Mouse (Mus musculus) midbrain, embryonic 13.5 days (tissue): ENCODE data around the gene Zcchc17. TPM values are rescaled to one million over a fixed set of nuclear protein-coding genes. Genes with fewer than 3 reads are reported as not detected.

ENCODE experiments used
- polyA plus RNA-seq: library from polyadenylated mRNA; unstranded; fragments of >200 nt; fragmentation: Nextera tagmentation; extraction: Ambion mirVana; gene quantifications from 2 replicates; pipeline ENCODE4 v1.2.1, GENCODE M21; 2015

Gene Zcchc17
- polyA plus RNA-seq, 1 experiment from 2014 or later, result 84.6 TPM

Other genes with a start within 250 kb of the Zcchc17 start
- 0.41 and 0.94 TPM in 2 replicates for gene Hcrtr1, start 220.6 kb downstream of the Zcchc17 start, polyA plus RNA-seq
- 2.4 and 2.5 TPM in 2 replicates for gene Tinagl1, start 184.8 kb downstream of the Zcchc17 start, polyA plus RNA-seq
- 0.24 TPM in 1 of 2 replicates, not detected in the other for gene Gm853, start 137.5 kb downstream of the Zcchc17 start, polyA plus RNA-seq
- gene Serinc2, start 80.7 kb downstream of the Zcchc17 start, polyA plus RNA-seq, result 67.2 and 70.8 TPM in 2 replicates
- 103 and 116 TPM in 2 replicates for gene Fabp3, start 51.3 kb downstream of the Zcchc17 start, polyA plus RNA-seq
- gene Gm10570, start 51.3 kb downstream of the Zcchc17 start, polyA plus RNA-seq, result 0.58 and 0.59 TPM in 2 replicates
- gene Snrnp40, start 189 bp upstream of the Zcchc17 start, polyA plus RNA-seq, result 138 and 145 TPM in 2 replicates
- gene Nkain1, start 214.2 kb upstream of the Zcchc17 start, polyA plus RNA-seq, result 8.5 and 14.3 TPM in 2 replicates